Mouse (Mus musculus) liver, embryonic 14.5 days (tissue): ENCODE measurements at regions not wholly inside any gene's neighbourhood (a gene's known extent, or its start where the extent isn't known, plus 50 kb on each side); places are given as distances from the start of the nearest gene placed in this dataset.

Experiments
- CTCF ChIP-seq: IDR thresholded peaks from 2 replicates; pipeline ENCODE4 v1.5.1; 2016; ENCODE audit warnings: antibody characterized with exemption, low read depth, control low read depth
- EP300 ChIP-seq: IDR thresholded peaks from 2 replicates; pipeline ENCODE4 v1.6.1; 2016; ENCODE audit warnings: antibody characterized with exemption, low read depth

- TF ChIP-seq CTCF (no peak), EP300 (no peak)
Measured at GRCm38 (mm10) chr2:139120905-139121304, 372.8 kb upstream of the Sptlc3 start.
